Mouse (Mus musculus): ENCODE measurements at regions not wholly inside any gene's neighbourhood (a gene's known extent, or its start where the extent isn't known, plus 50 kb on each side); places are given as distances from the start of the nearest gene placed in this dataset.

GRCm38 (mm10) chr11:71625501-71626191, 124.1 kb upstream of the Wscd1 start:
- H3K36me3 ChIP-seq (ENCODE audit: control insufficient read depth, insufficient read depth, low read length): no peaks in the 10 kb centered on the region
- WGBS: 91% methylated on average over 5 of the region's 5 CpGs
- no peak for DNase-seq (ENCODE audit: low spot score)
- H3K4me3 ChIP-seq (ENCODE audit: low read depth, low read length): no peak overlapping the region
- H3K4me1 ChIP-seq (replicated peaks; ENCODE audit: control insufficient read depth, insufficient read depth, low read length): 0 out of 2 replicates have a peak, but pooled peaks cover 2% of the 10 kb centered on the region
- no peak overlapping the region for H3K4me2 ChIP-seq (ENCODE audit: low read depth, low read length, severe bottlenecking)
- no peak overlapping the region for H3K9ac ChIP-seq (ENCODE audit: low read length)
- no peaks in the 10 kb centered on the region for H3K9me3 ChIP-seq (ENCODE audit: control insufficient read depth, low read length)
- H3K27ac ChIP-seq (ENCODE audit: low read depth, low read length): no peak overlapping the region
- no peak for ATAC-seq (replicated peaks; ENCODE audit: low FRiP score)
- H3K27me3 ChIP-seq (ENCODE audit: control insufficient read depth, insufficient read depth, low read length): no peaks in the 10 kb centered on the region

GRCm38 (mm10) chr11:71636111-71636510, 113.6 kb upstream of the Wscd1 start:
- no peaks in the 10 kb centered on the region for H3K9me3 ChIP-seq (ENCODE audit: control insufficient read depth, low read length)
- no peak for ATAC-seq (replicated peaks; ENCODE audit: low FRiP score)
- WGBS: 71% methylated on average over 1 of the region's 1 CpGs
- no peak for DNase-seq (ENCODE audit: low spot score)
- no peak overlapping the region for H3K9ac ChIP-seq (ENCODE audit: low read length)
- H3K4me1 ChIP-seq (replicated peaks; ENCODE audit: control insufficient read depth, insufficient read depth, low read length): no peaks in the 10 kb centered on the region
- no peaks in the 10 kb centered on the region for H3K27me3 ChIP-seq (ENCODE audit: control insufficient read depth, insufficient read depth, low read length)
- no peak overlapping the region for H3K4me3 ChIP-seq (ENCODE audit: low read depth, low read length)
- H3K4me2 ChIP-seq (ENCODE audit: low read depth, low read length, severe bottlenecking): no peak overlapping the region
- no peak overlapping the region for H3K27ac ChIP-seq (ENCODE audit: low read depth, low read length)
- no peaks in the 10 kb centered on the region for H3K36me3 ChIP-seq (ENCODE audit: control insufficient read depth, insufficient read depth, low read length)

GRCm38 (mm10) chr11:71636785-71637184, 112.9 kb upstream of the Wscd1 start:
- Histone ChIP-seq H3K27ac (ENCODE audit: low read depth, low read length) (no peak overlapping the region), H3K27me3 (ENCODE audit: control insufficient read depth, insufficient read depth, low read length) (no peaks in the 10 kb centered on the region), H3K9ac (ENCODE audit: low read length) (no peak overlapping the region), H3K9me3 (ENCODE audit: control insufficient read depth, low read length) (no peaks in the 10 kb centered on the region), H3K4me1 (replicated peaks; ENCODE audit: control insufficient read depth, insufficient read depth, low read length) (no peaks in the 10 kb centered on the region), H3K4me3 (ENCODE audit: low read depth, low read length) (no peak overlapping the region), H3K36me3 (ENCODE audit: control insufficient read depth, insufficient read depth, low read length) (no peaks in the 10 kb centered on the region), H3K4me2 (ENCODE audit: low read depth, low read length, severe bottlenecking) (no peak overlapping the region)
- ATAC-seq (replicated peaks; ENCODE audit: low FRiP score): no peak
- 29% methylated on average over 5 of the region's 5 CpGs for WGBS
- peak; percentile 52 for DNase-seq (ENCODE audit: low spot score)

GRCm38 (mm10) chr11:71642886-71643285, 106.8 kb upstream of the Wscd1 start:
- Histone ChIP-seq H3K27ac (ENCODE audit: low read depth, low read length) (no peak overlapping the region), H3K27me3 (ENCODE audit: control insufficient read depth, insufficient read depth, low read length) (no peaks in the 10 kb centered on the region), H3K4me1 (replicated peaks; ENCODE audit: control insufficient read depth, insufficient read depth, low read length) (no peaks in the 10 kb centered on the region), H3K4me3 (ENCODE audit: low read depth, low read length) (no peak overlapping the region), H3K9ac (ENCODE audit: low read length) (no peak overlapping the region), H3K4me2 (ENCODE audit: low read depth, low read length, severe bottlenecking) (no peak overlapping the region), H3K36me3 (ENCODE audit: control insufficient read depth, insufficient read depth, low read length) (no peaks in the 10 kb centered on the region), H3K9me3 (ENCODE audit: control insufficient read depth, low read length) (no peaks in the 10 kb centered on the region)
- no peak for DNase-seq (ENCODE audit: low spot score)
- WGBS: 95% methylated on average over 5 of the region's 5 CpGs
- ATAC-seq (replicated peaks; ENCODE audit: low FRiP score): no peak

- Histone ChIP-seq H3K9me3 (ENCODE audit: control insufficient read depth, low read length) (no peaks in the 10 kb centered on the region), H3K27me3 (ENCODE audit: control insufficient read depth, insufficient read depth, low read length) (no peaks in the 10 kb centered on the region), H3K4me2 (ENCODE audit: low read depth, low read length, severe bottlenecking) (no peak overlapping the region), H3K4me1 (replicated peaks; ENCODE audit: control insufficient read depth, insufficient read depth, low read length) (no peaks in the 10 kb centered on the region), H3K4me3 (ENCODE audit: low read depth, low read length) (no peak overlapping the region), H3K9ac (ENCODE audit: low read length) (no peak overlapping the region), H3K27ac (ENCODE audit: low read depth, low read length) (no peak overlapping the region), H3K36me3 (ENCODE audit: control insufficient read depth, insufficient read depth, low read length) (no peaks in the 10 kb centered on the region)
- ATAC-seq (replicated peaks; ENCODE audit: low FRiP score) (no peak), DNase-seq (ENCODE audit: low spot score) (no peak)
- 88% methylated on average over 5 of the region's 5 CpGs for WGBS
Measured at GRCm38 (mm10) chr11:71651756-71652380, 97.9 kb upstream of the Wscd1 start.

- H3K9me3 ChIP-seq (ENCODE audit: control insufficient read depth, low read length): no peaks in the 10 kb centered on the region
- H3K36me3 ChIP-seq (ENCODE audit: control insufficient read depth, insufficient read depth, low read length): no peaks in the 10 kb centered on the region
- 83% methylated on average over 5 of the region's 5 CpGs for WGBS
- H3K9ac ChIP-seq (ENCODE audit: low read length): no peak overlapping the region
- ATAC-seq (replicated peaks; ENCODE audit: low FRiP score) (no peak), DNase-seq (ENCODE audit: low spot score) (no peak)
- no peaks in the 10 kb centered on the region for H3K4me1 ChIP-seq (replicated peaks; ENCODE audit: control insufficient read depth, insufficient read depth, low read length)
- H3K27me3 ChIP-seq (ENCODE audit: control insufficient read depth, insufficient read depth, low read length): no peaks in the 10 kb centered on the region
- no peak overlapping the region for H3K27ac ChIP-seq (ENCODE audit: low read depth, low read length)
- H3K4me2 ChIP-seq (ENCODE audit: low read depth, low read length, severe bottlenecking): no peak overlapping the region
- H3K4me3 ChIP-seq (ENCODE audit: low read depth, low read length): no peak overlapping the region
Measured at GRCm38 (mm10) chr11:71652381-71652775, 97.3 kb upstream of the Wscd1 start.

GRCm38 (mm10) chr11:71658346-71658745, 91.4 kb upstream of the Wscd1 start:
- Histone ChIP-seq H3K36me3 (ENCODE audit: control insufficient read depth, insufficient read depth, low read length) (no peaks in the 10 kb centered on the region), H3K27me3 (ENCODE audit: control insufficient read depth, insufficient read depth, low read length) (no peaks in the 10 kb centered on the region), H3K4me3 (ENCODE audit: low read depth, low read length) (no peak overlapping the region), H3K9ac (ENCODE audit: low read length) (no peak overlapping the region), H3K4me1 (replicated peaks; ENCODE audit: control insufficient read depth, insufficient read depth, low read length) (no peaks in the 10 kb centered on the region), H3K4me2 (ENCODE audit: low read depth, low read length, severe bottlenecking) (no peak overlapping the region), H3K9me3 (ENCODE audit: control insufficient read depth, low read length) (no peaks in the 10 kb centered on the region), H3K27ac (ENCODE audit: low read depth, low read length) (no peak overlapping the region)
- DNase-seq (ENCODE audit: low spot score) (no peak), ATAC-seq (replicated peaks; ENCODE audit: low FRiP score) (no peak)
- 67% methylated on average over 2 of the region's 2 CpGs for WGBS

GRCm38 (mm10) chr11:71670111-71671050, 79.3 kb upstream of the Wscd1 start:
- no peaks in the 10 kb centered on the region for H3K27me3 ChIP-seq (ENCODE audit: control insufficient read depth, insufficient read depth, low read length)
- no peaks in the 10 kb centered on the region for H3K4me1 ChIP-seq (replicated peaks; ENCODE audit: control insufficient read depth, insufficient read depth, low read length)
- DNase-seq (ENCODE audit: low spot score) (no peak), ATAC-seq (replicated peaks; ENCODE audit: low FRiP score) (no peak)
- no peak overlapping the region for H3K9ac ChIP-seq (ENCODE audit: low read length)
- no peak overlapping the region for H3K4me2 ChIP-seq (ENCODE audit: low read depth, low read length, severe bottlenecking)
- no peaks in the 10 kb centered on the region for H3K36me3 ChIP-seq (ENCODE audit: control insufficient read depth, insufficient read depth, low read length)
- H3K4me3 ChIP-seq (ENCODE audit: low read depth, low read length): no peak overlapping the region
- no peak overlapping the region for H3K27ac ChIP-seq (ENCODE audit: low read depth, low read length)
- 87% methylated on average over 19 of the region's 19 CpGs for WGBS
- H3K9me3 ChIP-seq (ENCODE audit: control insufficient read depth, low read length): no peaks in the 10 kb centered on the region

Data from forebrain, embryonic 11.5 days (tissue).